Mouse (Mus musculus): ENCODE measurements around the gene Rab40c. TPM values are rescaled to one million over a fixed set of nuclear protein-coding genes. Genes with fewer than 3 reads are reported as not detected.

Gene Rab40c
- 8.7 and 18.7 TPM in 2 replicates for polyA plus RNA-seq (2021; fragmentation: Nextera tagmentation)
- long read RNA-seq, experiment 1, transcript Rab40c-207 (6 exons, 2,506 nt) = major isoform, 18 of 58 reads
- long read RNA-seq, experiment 1, transcript Rab40c-201 (7 exons, 2,466 nt) = minor isoform, 13 of 58 reads
- long read RNA-seq, experiment 1, partial matches to known transcripts = 7 of 58 reads
- long read RNA-seq, experiment 1, other reads (novel, unspliced or antisense) = 20 of 58 reads
- long read RNA-seq, experiment 2, partial matches to known transcripts = 10 of 17 reads
- long read RNA-seq, experiment 2, other reads (novel, unspliced or antisense) = 2 of 17 reads

DNA sequence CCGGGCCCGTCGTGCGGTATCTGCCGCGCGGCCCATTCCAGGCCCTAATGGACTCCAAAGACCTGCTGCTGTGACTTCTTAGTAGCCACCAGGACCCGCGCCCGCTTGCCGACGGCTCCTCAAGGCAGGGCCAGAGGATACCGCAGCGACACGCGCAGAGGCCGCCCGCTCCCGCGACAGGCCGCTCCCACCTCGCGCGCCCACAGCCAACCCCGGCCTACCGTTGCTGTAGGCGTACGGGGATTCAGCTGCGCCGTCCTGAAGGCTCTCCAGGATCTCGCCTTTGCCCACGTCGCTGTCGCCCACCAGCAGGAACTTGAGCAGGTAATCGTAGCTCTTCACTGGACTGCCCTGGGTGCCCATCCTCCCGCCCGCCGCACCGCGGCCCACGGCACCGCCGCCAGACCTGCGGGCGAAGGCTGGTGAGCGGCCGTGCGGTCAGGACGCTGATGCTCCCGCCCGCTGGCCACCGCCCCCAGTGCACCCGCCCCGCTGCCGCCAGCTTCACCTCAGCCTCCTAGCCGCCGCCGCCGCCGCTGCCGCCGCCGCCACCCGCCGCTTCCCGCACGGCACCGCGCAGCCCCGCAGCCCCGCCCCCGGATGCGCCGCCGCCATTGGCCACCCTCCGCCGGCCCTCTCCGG lies at the start of gene Rab40c:
TSS of gene Rab40c (minus strand) at position 584 of the 642 bp plus-strand sequence.

GRCm38 (mm10) chr17:25951803-25952623 lies 32.5 kb upstream of the Rab40c start, which contains the start of gene A930017K11Rik:
TSS of gene A930017K11Rik (minus strand) at chr17:25952565.

DNA sequence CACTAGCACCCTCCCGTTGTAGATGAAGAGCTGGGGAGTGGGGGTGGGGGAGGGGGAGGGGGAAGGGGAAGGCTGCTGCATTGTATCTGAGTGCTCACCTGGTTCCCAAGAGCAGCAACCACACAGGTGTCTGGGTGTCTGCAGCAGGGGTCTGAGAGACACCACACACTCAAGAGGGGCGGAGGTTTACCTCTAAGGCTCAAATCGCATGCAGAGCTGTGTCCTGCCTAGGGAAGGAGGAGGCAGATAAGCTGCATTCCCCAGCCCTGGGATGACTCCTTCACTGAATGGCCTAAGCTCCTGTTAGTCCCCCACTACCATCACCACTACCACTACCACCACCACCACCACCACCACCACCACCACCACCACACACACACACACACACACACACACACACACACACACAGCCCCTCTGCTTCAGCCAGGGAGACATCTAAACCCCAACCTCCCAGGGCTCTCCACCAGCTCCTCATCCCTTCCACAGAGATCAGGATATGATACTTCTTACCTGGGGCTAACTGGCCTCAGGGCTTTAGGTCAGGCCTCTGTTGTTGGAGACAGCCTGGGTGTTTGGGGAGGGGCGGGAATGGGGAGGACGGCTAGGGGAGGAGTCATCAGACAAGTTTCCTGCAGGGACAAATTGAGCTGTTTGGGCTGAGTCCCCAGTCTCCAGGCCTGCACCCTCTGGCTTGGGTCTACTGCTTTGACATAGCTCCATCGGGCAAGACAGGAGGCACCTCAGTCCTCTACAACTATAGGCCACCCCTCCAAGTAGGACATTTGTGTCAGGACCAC lies 25.0 kb upstream of the Rab40c start, which contains the start of the genes Pigq and Nhlrc4:
TSS of gene Pigq (minus strand) at position 571 of the 798 bp plus-strand sequence.
TSS of gene Nhlrc4 (minus strand) at position 596 of the 798 bp plus-strand sequence.

DNA sequence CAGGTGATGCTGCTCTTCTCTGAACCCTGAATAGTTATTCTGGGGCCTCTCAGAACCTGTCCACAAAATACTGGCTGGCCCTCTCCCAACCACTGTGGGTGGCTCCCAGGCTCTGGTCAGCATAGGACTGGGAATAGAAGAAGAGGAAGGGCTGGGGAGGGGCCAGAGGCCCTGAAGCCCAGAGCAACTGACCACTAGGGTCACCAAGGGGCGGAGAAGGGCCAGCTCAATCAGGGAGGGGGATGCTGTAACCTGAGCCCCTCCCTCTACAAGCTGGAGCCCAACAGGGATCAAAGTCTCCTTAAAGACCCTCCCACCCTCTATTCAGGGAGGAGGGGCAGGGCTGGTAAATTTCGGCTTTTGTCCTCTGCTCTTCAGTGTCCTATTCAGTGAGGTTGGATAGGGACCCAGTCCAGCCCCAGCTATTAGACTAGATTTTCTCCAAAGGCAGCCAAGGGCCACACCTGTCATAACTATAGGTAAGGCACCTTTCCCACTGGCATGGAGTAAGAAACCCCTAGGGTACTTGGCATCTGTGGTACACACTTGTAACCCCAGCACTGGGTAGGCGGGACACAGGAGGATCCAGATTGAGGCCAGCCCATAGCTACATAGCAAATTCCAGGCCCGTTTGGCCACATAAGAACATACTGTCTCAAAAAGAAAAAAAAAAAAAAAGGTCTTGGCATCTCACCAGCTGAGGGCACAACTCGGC lies 39.2 kb downstream of the Rab40c start, which contains the start of gene Wfikkn1:
TSS of gene Wfikkn1 (minus strand) at position 663 of the 715 bp plus-strand sequence.

GRCm38 (mm10) chr17:25874721-25875170 lies 44.8 kb downstream of the Rab40c start, which contains the start of gene Mettl26:
TSS of gene Mettl26 (plus strand) at chr17:25875074.

GRCm38 (mm10) chr17:25868601-25869191 lies 50.8 kb downstream of the Rab40c start, which contains the start of gene Mcrip2:
TSS of gene Mcrip2 (minus strand) at chr17:25868764.

GRCm38 (mm10) chr17:25860832-25861703 lies 58.5 kb downstream of the Rab40c start, which contains the start of gene Wdr90:
TSS of gene Wdr90 (minus strand) at chr17:25861501.

DNA sequence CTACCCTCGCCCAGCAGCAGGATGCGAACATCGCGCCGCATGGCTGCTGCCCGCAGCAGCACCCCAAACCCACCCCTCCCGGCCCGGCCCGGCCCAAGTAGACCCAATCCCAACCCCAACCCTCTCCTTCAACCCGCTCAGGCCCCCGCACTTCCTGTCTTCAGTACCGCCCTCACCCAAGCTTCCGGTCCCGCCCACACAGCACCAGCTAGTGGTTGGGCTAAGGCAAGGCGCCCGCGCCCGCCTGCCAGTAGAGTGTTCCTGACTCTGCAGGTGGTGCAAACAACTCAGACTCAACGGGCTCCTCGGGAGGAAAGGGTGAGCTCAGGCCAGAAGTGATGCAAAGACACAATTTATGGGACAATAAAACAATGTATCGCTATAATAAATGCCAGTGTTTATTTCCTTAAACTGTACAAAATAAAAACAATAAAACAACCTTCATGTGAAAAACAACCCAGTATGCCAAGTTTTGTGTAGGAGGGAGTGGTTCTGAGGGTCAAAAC lies 75.1 kb downstream of the Rab40c start, which contains the start of gene Rhot2:
TSS of gene Rhot2 (minus strand) at position 456 of the 506 bp plus-strand sequence.

DNA sequence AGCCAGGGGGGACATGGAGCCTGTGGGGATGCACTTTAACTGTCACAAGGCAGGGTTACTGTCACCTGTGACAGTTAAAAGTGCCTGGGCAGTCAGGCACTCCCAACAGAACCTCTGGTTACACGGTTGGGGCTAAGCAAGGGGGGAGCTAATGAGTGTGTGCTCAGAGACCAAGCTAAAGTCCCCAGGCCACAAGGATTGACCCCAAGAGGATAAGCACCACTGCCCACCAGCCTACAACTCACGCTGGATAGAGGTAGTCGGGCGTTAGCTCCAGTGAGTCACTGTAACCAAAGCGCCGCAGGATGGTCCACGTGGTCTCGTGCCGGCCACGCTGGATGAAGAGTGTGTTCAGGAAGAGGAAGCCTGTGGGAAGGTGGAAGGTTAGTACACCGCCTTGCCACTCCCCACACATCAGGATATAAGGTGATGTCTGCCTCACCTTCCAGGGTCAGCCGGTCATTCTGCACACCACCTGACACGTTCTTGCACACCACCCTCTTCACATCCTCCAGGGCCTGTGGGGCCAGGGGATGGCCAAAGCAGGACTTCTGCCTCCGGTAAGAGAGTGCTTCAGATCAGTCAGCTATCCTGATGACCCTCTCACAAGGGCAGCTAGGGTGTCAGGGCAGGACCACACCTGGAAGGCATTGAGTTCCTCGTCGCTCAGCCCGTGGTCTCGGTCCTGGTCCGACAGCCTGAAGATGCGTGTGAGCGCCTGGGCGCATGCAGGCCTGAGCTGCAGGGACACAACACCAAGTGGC lies 78.2 kb downstream of the Rab40c start, which contains the start of gene Gm20683:
TSS of gene Gm20683 (minus strand) at position 647 of the 764 bp plus-strand sequence.

DNA sequence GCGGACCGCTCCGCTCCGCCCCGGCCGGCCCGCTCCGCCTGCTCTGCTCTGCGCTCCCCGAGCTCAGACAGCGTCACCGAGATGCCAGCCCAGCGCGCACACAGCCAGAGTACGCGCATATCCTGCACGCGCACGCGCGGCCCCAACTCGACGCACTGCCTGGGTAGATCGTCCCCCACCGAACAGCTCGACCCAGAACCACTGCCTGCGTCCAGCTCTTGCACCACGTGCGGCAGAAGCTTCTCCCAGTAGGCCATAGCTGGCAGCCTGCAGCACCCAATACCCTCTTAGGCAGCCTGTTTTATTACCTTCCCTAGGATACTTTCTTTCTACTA lies 82.5 kb downstream of the Rab40c start, which contains the start of gene Rhbdl1:
TSS of gene Rhbdl1 (minus strand) at position 220 of the 335 bp plus-strand sequence.

GRCm38 (mm10) chr17:25833291-25833663 lies 86.2 kb downstream of the Rab40c start, which contains the start of gene Stub1:
TSS of gene Stub1 (minus strand) at chr17:25833404.

Other genes with a start within 250 kb of the Rab40c start
- 835 and 992 TPM in 2 replicates for gene Gng13, start 202.6 kb downstream of the Rab40c start, polyA plus RNA-seq (2021; fragmentation: Nextera tagmentation)
- gene Chtf18, start 192.3 kb downstream of the Rab40c start, polyA plus RNA-seq (2021; fragmentation: Nextera tagmentation) = 0.97 and 1.5 TPM in 2 replicates
- gene Rpusd1, start 192.1 kb downstream of the Rab40c start, polyA plus RNA-seq (2021; fragmentation: Nextera tagmentation) = 59.3 and 64.4 TPM in 2 replicates
- 0.20 and 0.21 TPM in 2 replicates for gene Mslnl, start 183.7 kb downstream of the Rab40c start, polyA plus RNA-seq (2021; fragmentation: Nextera tagmentation)
- 0.72 and 1.0 TPM in 2 replicates for gene Msln, start 165.3 kb downstream of the Rab40c start, polyA plus RNA-seq (2021; fragmentation: Nextera tagmentation)
- gene Narfl, start 146.0 kb downstream of the Rab40c start, polyA plus RNA-seq (2021; fragmentation: Nextera tagmentation) = 27.4 and 37.4 TPM in 2 replicates
- 114 and 123 TPM in 2 replicates for gene Haghl, start 134.1 kb downstream of the Rab40c start, polyA plus RNA-seq (2021; fragmentation: Nextera tagmentation)
- 0.31 and 0.39 TPM in 2 replicates for gene Ccdc78, start 133.1 kb downstream of the Rab40c start, polyA plus RNA-seq (2021; fragmentation: Nextera tagmentation)
- gene Fam173a, start 126.8 kb downstream of the Rab40c start, polyA plus RNA-seq (2021; fragmentation: Nextera tagmentation) = 147 and 187 TPM in 2 replicates
- 4.0 and 5.4 TPM in 2 replicates for gene AC134908.4, start 124.1 kb downstream of the Rab40c start, polyA plus RNA-seq (2021; fragmentation: Nextera tagmentation)
- gene Metrn, start 122.6 kb downstream of the Rab40c start, polyA plus RNA-seq (2021; fragmentation: Nextera tagmentation) = 11.7 and 12.8 TPM in 2 replicates
- 213 and 331 TPM in 2 replicates for gene Fbxl16, start 110.6 kb downstream of the Rab40c start, polyA plus RNA-seq (2021; fragmentation: Nextera tagmentation)
- gene Wdr24, start 96.1 kb downstream of the Rab40c start, polyA plus RNA-seq (2021; fragmentation: Nextera tagmentation) = 12.1 and 16.0 TPM in 2 replicates
- gene Jmjd8, start 90.9 kb downstream of the Rab40c start, polyA plus RNA-seq (2021; fragmentation: Nextera tagmentation) = 31.5 and 33.5 TPM in 2 replicates
- gene Stub1, start 86.3 kb downstream of the Rab40c start, polyA plus RNA-seq (2021; fragmentation: Nextera tagmentation) = 348 and 416 TPM in 2 replicates
- gene Rhbdl1, start 82.4 kb downstream of the Rab40c start, polyA plus RNA-seq (2021; fragmentation: Nextera tagmentation) = 10.7 and 55.8 TPM in 2 replicates
- 1.4 and 5.1 TPM in 2 replicates for gene Gm20683, start 78.0 kb downstream of the Rab40c start, polyA plus RNA-seq (2021; fragmentation: Nextera tagmentation)
- gene Rhot2, start 74.9 kb downstream of the Rab40c start, polyA plus RNA-seq (2021; fragmentation: Nextera tagmentation) = 7.3 and 8.2 TPM in 2 replicates
- 1.5 and 2.0 TPM in 2 replicates for gene Wdr90, start 58.2 kb downstream of the Rab40c start, polyA plus RNA-seq (2021; fragmentation: Nextera tagmentation)
- 35.6 and 38.4 TPM in 2 replicates for gene Mcrip2, start 51.0 kb downstream of the Rab40c start, polyA plus RNA-seq (2021; fragmentation: Nextera tagmentation)
- 65.7 and 79.7 TPM in 2 replicates for gene Mettl26, start 44.7 kb downstream of the Rab40c start, polyA plus RNA-seq (2021; fragmentation: Nextera tagmentation)
- 0.06 and 0.07 TPM in 2 replicates for gene Wfikkn1, start 38.9 kb downstream of the Rab40c start, polyA plus RNA-seq (2021; fragmentation: Nextera tagmentation)
- 94.5 and 96.0 TPM in 2 replicates for gene Pigq, start 25.2 kb upstream of the Rab40c start, polyA plus RNA-seq (2021; fragmentation: Nextera tagmentation)
- 0.26 and 0.48 TPM in 2 replicates for gene Nhlrc4, start 25.2 kb upstream of the Rab40c start, polyA plus RNA-seq (2021; fragmentation: Nextera tagmentation)
- gene A930017K11Rik, start 32.8 kb upstream of the Rab40c start, polyA plus RNA-seq (2021; fragmentation: Nextera tagmentation) = 0.49 and 0.78 TPM in 2 replicates
- 9.2 and 14.4 TPM in 2 replicates for gene Capn15, start 66.1 kb upstream of the Rab40c start, polyA plus RNA-seq (2021; fragmentation: Nextera tagmentation)
- gene Rab11fip3, start 149.8 kb upstream of the Rab40c start, polyA plus RNA-seq (2021; fragmentation: Nextera tagmentation) = 7.5 and 13.3 TPM in 2 replicates
- gene Decr2, start 170.6 kb upstream of the Rab40c start, polyA plus RNA-seq (2021; fragmentation: Nextera tagmentation) = 39.5 and 46.4 TPM in 2 replicates
- 6.0 and 6.4 TPM in 2 replicates for gene Nme4, start 175.9 kb upstream of the Rab40c start, polyA plus RNA-seq (2021; fragmentation: Nextera tagmentation)
- 3.1 TPM in 2 replicates for gene Tmem8, start 193.6 kb upstream of the Rab40c start, polyA plus RNA-seq (2021; fragmentation: Nextera tagmentation)
- 164 and 186 TPM in 2 replicates for gene Mrpl28, start 203.8 kb upstream of the Rab40c start, polyA plus RNA-seq (2021; fragmentation: Nextera tagmentation)
- 2.6 and 2.9 TPM in 2 replicates for gene Axin1, start 219.0 kb upstream of the Rab40c start, polyA plus RNA-seq (2021; fragmentation: Nextera tagmentation)